Mouse (Mus musculus) C2C12 (cell line): ENCODE data around the gene Fli1. TPM values are rescaled to one million over a fixed set of nuclear protein-coding genes. Genes with fewer than 3 reads are reported as not detected.

ENCODE experiments used
- H3K27me3 ChIP-seq: one replicate; pipeline ENCODE4 v1.6.1; 2011; ENCODE audit not compliant: control insufficient read depth, insufficient read depth, insufficient read length
- H3K36me3 ChIP-seq: one replicate; pipeline ENCODE4 v1.6.1; 2011; ENCODE audit not compliant: control insufficient read depth, insufficient read depth
- H3K4me3 ChIP-seq: one replicate; pipeline ENCODE4 v1.5.1; 2011; ENCODE audit warnings: mild to moderate bottlenecking, control low read depth; ENCODE audit not compliant: poor library complexity, insufficient read depth, severe bottlenecking
- H3K79me2 ChIP-seq: one replicate; pipeline ENCODE4 v1.6.1; 2011; ENCODE audit not compliant: control insufficient read depth, insufficient read depth
- H3K79me3 ChIP-seq: one replicate; pipeline ENCODE4 v1.6.1; 2011; ENCODE audit warnings: low read depth, control low read depth
- H3ac ChIP-seq: one replicate; pipeline ENCODE3; 2011; ENCODE audit warnings: low read depth; ENCODE audit not compliant: control insufficient read depth, insufficient read length
- CEBPB ChIP-seq: IDR thresholded peaks from one replicate; pipeline ENCODE4 v1.6.1; 2011; ENCODE audit warnings: low read depth, mild to moderate bottlenecking, control low read depth, moderate library complexity
- CTCF ChIP-seq: IDR thresholded peaks from one replicate; pipeline ENCODE4 v1.5.1; 2011; ENCODE audit not compliant: control insufficient read depth, insufficient read depth, insufficient read length
- FOSL1 ChIP-seq: IDR thresholded peaks from one replicate; pipeline ENCODE4 v1.8.0; 2011; ENCODE audit warnings: mild to moderate bottlenecking, low read length; ENCODE audit not compliant: poor library complexity, insufficient read depth, severe bottlenecking
- MAX ChIP-seq: IDR thresholded peaks from one replicate; pipeline ENCODE4 v1.6.1; 2011; ENCODE audit warnings: mild to moderate bottlenecking, control low read depth
- MYOD1 ChIP-seq: IDR thresholded peaks from one replicate; pipeline ENCODE4 v1.6.1; 2011; ENCODE audit warnings: low read depth; ENCODE audit not compliant: control insufficient read depth, insufficient read length
- MYOG ChIP-seq: IDR thresholded peaks from one replicate; pipeline ENCODE4 v1.6.1; 2011; ENCODE audit not compliant: control insufficient read depth, insufficient read length; ENCODE audit errors: extremely low read depth
- USF1 ChIP-seq: IDR thresholded peaks from one replicate; pipeline ENCODE4 v1.6.1; 2011; ENCODE audit warnings: low read depth, mild to moderate bottlenecking, control low read depth, moderate library complexity
- polyA plus RNA-seq: library from polyadenylated mRNA; unstranded; fragments of >200 nt; fragmentation: generic; extraction: Trizol; gene quantifications from one replicate; pipeline ENCODE4 v1.2.1, GENCODE M21; 2012; ENCODE audit warnings: missing spikeins

Fli1 gene
- polyA plus RNA-seq, 1 experiment = not detected

DNA sequence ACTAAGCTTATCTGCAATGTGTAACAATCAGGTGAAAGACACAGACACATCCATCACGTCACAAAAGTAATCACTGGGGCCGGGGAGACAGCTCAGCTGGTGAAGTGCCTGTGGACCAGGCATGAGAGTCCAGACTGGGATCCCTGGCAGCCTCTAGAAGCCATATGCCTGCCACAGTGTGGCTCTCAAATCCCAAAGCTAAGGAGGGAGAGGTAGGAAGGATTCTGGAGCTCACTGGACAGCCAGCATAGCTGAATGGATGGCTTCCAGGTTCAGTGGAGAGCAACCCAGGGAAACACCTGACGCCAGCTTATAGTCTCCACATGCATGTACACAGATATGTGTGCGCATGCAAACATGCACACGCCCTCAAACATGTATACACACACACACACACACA lies 93.9 kb downstream of the Fli1 start:
- H3K36me3 ChIP-seq = no peaks in the 10 kb centered on the region
- H3K27me3 ChIP-seq = peaks cover 32% of the 10 kb centered on the region
- H3K79me2 ChIP-seq = no peaks in the 10 kb centered on the region
- no peak overlapping the region for H3ac ChIP-seq
- TF ChIP-seq MYOG (no peak), CEBPB (no peak), USF1 (no peak), MAX (no peak), MYOD1 (no peak), FOSL1 (no peak), CTCF (no peak)
- no peak overlapping the region for H3K4me3 ChIP-seq
- no peaks in the 10 kb centered on the region for H3K79me3 ChIP-seq

DNA sequence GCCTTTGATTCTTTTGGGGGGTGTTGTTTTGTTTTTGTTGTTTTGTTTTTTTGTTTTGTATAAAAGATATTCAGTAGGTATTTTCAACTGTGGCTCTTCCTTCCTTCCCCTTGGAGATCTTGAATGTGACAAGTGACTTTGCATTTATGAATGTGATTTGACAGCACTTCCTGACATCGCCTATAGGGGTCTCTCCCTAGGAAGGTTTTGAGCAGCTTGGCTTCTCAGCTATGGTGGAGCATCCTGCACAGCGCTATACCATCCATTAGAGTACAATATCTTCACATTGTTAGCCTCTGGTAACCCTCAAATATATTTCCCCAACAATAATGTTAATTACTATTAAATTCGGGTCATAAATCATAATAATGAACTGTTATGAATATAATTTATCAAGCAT lies 96.9 kb downstream of the Fli1 start:
- Histone ChIP-seq H3ac (no peak overlapping the region), H3K79me3 (no peaks in the 10 kb centered on the region), H3K27me3 (peaks cover 36% of the 10 kb centered on the region), H3K79me2 (no peaks in the 10 kb centered on the region), H3K4me3 (no peak overlapping the region), H3K36me3 (no peaks in the 10 kb centered on the region)
- TF ChIP-seq CEBPB (no peak), MYOD1 (no peak), USF1 (no peak), CTCF (no peak), MYOG (no peak), FOSL1 (no peak), MAX (no peak)

DNA sequence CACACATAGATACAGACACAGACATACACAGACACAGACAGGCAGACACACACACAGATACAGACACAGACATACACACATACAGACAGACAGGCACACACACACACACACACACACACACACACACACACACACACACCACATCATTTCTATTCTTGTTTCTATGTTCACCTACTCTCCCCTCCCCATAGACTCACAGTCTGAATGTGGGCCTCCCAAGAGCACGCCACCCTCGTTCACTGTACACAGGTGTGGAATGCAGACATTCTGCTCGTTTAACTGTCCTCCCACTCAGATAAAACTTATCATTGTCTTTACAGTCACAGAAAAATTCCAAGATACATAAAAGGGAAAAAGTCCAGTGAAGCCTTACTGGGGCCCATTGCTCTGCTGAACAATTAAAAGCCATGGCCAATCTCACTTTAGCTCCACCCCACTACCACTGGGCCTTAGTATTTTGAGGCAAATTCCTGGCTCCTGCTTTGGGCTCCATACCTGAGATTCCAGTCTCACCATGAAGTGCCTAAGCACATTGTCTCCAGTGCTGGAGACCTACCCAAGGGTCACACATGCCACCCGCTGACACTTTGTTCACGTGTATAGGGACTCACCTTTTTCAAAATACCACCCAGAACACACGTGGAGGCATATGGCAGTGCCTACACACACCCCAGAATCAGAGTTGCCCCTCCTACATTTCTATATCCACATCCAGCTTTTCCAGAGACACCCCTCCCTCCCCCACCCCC lies 98.0 kb downstream of the Fli1 start:
- peaks cover 26% of the 10 kb centered on the region for H3K27me3 ChIP-seq
- TF ChIP-seq MYOD1 = no peak
- no peak for TF ChIP-seq MYOG
- TF ChIP-seq MAX = no peak
- TF ChIP-seq CEBPB = no peak
- TF ChIP-seq USF1 = no peak
- TF ChIP-seq FOSL1 = no peak
- TF ChIP-seq CTCF = no peak
- no peak overlapping the region for H3K4me3 ChIP-seq
- no peaks in the 10 kb centered on the region for H3K79me3 ChIP-seq
- no peaks in the 10 kb centered on the region for H3K79me2 ChIP-seq
- no peak overlapping the region for H3ac ChIP-seq
- H3K36me3 ChIP-seq = no peaks in the 10 kb centered on the region

DNA sequence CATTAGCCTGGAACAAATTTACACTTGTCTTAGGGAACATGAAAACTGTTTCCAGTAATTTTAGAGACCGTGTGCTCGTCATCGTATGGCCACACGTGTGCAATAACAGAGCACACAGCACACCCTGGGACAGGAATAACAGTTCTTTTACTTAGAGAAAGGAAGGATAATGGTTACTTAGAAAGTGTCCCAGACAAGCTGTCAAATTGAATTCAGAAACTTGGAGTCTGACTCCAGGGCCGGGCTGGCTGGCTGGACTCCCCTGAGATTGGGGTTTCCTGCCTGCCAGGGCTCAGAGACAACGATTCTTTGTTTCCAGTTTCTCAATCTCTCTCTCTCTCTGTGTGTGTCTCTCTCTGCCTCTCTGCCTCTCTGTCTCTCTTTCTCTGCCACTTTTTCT lies 98.8 kb downstream of the Fli1 start:
- Histone ChIP-seq H3ac (no peak overlapping the region), H3K36me3 (no peaks in the 10 kb centered on the region), H3K27me3 (peaks cover 18% of the 10 kb centered on the region), H3K79me2 (no peaks in the 10 kb centered on the region), H3K79me3 (no peaks in the 10 kb centered on the region), H3K4me3 (no peak overlapping the region)
- TF ChIP-seq FOSL1 (no peak), MAX (no peak)

DNA sequence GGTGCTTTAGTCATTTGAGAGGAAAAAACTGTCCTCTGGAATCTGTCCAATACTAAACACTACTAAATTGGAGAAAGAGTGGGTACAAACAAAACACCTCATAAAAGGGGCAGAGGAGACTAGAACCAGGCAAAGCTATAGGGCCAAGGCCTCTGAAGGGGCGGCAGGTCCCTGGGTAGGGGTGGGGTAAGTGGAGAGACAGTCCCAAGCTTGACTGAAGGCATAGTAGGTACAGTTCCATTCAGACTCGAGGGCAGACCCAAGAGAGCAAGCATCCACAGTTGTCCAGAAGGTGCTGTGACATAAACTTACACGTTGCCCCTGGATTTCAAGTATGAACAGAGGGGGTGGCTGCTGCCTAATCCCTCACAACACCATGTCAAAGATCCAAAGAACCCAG lies 99.5 kb downstream of the Fli1 start:
- Histone ChIP-seq H3K36me3 (no peaks in the 10 kb centered on the region), H3K79me3 (no peaks in the 10 kb centered on the region), H3K27me3 (peaks cover 19% of the 10 kb centered on the region), H3ac (no peak overlapping the region), H3K79me2 (no peaks in the 10 kb centered on the region), H3K4me3 (no peak overlapping the region)
- TF ChIP-seq MYOG (no peak), FOSL1 (no peak), CTCF (no peak), MYOD1 (no peak)

DNA sequence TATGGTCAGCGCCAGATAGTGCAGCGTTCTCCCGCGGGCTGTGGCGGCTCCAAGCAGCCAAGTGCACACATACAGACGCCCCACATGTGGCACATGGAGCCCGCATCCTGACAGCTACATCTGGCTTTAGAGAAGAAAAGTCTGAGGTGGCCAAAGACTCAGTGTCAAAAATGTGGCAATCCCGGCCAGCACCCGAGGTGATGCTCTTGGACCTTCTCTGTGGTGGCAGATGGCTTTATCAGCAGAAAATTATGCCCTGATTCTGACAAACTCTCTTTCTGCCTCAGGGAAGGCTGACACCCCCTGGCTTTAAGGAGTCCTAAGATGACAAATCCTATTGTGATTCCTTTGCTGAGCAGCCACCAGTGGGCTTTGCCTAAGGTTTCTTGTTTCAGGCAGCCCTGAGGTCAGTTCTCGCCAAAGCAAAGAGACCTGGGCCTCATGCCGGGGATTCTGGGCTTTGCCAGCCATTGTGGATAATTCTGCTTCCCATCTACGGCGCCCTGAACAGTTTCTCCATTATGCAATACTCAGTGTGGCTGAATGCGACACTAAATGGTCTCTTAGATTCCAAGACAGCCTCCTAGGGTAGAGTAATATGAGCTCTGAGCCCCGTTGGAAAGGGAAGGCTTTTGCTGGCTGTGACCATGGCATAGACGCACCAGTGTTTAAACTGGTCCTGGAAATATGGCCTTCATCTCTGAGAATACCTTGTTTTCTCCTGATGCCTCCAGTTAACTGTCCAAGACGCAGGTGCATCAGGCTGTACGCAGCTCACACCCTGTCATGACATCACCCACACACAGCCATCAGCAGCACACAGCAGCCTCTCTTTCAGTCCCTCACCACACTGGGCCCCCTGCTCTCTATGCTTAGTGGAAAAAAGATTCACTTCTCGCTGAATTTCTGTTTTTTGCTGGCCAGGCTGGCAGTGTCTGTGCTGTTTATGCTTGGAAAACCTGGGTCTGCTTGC lies 108.1 kb downstream of the Fli1 start:
- Histone ChIP-seq H3K36me3 (no peaks in the 10 kb centered on the region), H3K4me3 (no peak overlapping the region)
- TF ChIP-seq MYOG = no peak

More for the DNA sequence above, 108.1 kb downstream of the Fli1 start:
- Histone ChIP-seq H3K27me3 (peaks cover 44% of the 10 kb centered on the region), H3ac (no peak overlapping the region), H3K79me2 (no peaks in the 10 kb centered on the region), H3K79me3 (no peaks in the 10 kb centered on the region)
